Mouse (Mus musculus) myocyte (in vitro differentiated cells): Measurements from ENCODE around the gene Sqor. TPM values are rescaled to one million over a fixed set of nuclear protein-coding genes. Genes with fewer than 3 reads are reported as not detected.

ENCODE experiments used
- H3K27me3 ChIP-seq: one replicate; pipeline ENCODE4 v1.6.1; 2011; ENCODE audit not compliant: control insufficient read depth, insufficient read depth, insufficient read length
- H3K36me3 ChIP-seq: one replicate; pipeline ENCODE4 v1.6.1; 2011; ENCODE audit not compliant: control insufficient read depth, insufficient read depth
- H3K4me2 ChIP-seq: one replicate; pipeline ENCODE4 v1.6.1; 2011; ENCODE audit warnings: low read depth, control low read depth
- H3K4me3 ChIP-seq: one replicate; pipeline ENCODE4 v1.5.1; 2011; ENCODE audit warnings: mild to moderate bottlenecking, control low read depth, moderate library complexity
- H3K79me2 ChIP-seq: one replicate; pipeline ENCODE4 v1.6.1; 2011; ENCODE audit not compliant: control insufficient read depth, insufficient read depth
- H3ac ChIP-seq: one replicate; pipeline ENCODE4 v1.6.1; 2011; ENCODE audit not compliant: control insufficient read depth, insufficient read length
- CEBPB ChIP-seq: IDR thresholded peaks from 2 replicates; pipeline ENCODE4 v1.6.1; 2011; ENCODE audit warnings: mild to moderate bottlenecking, moderate library complexity; ENCODE audit not compliant: poor library complexity, insufficient read depth, severe bottlenecking
- E2F4 ChIP-seq: IDR thresholded peaks from one replicate; pipeline ENCODE4 v1.6.1; 2011; ENCODE audit warnings: mild to moderate bottlenecking, control low read depth, moderate library complexity; ENCODE audit not compliant: insufficient read depth
- MAX ChIP-seq: IDR thresholded peaks from one replicate; pipeline ENCODE4 v1.6.1; 2011; ENCODE audit warnings: low read depth, mild to moderate bottlenecking, control low read depth
- MYOD1 ChIP-seq, 3 experiments: IDR thresholded peaks; one replicate each; pipeline ENCODE4 v1.6.1; 2011; ENCODE audit warnings: control low read depth in 2 of 3, low read depth in 2 of 3, mild to moderate bottlenecking in 2 of 3, moderate library complexity in 1 of 3; ENCODE audit not compliant: insufficient read length in 2 of 3, control insufficient read depth in 1 of 3
- MYOG ChIP-seq, 3 experiments: IDR thresholded peaks; one replicate each; pipeline ENCODE4 v1.6.1; 2011; ENCODE audit warnings: control low read depth in 2 of 3, low read depth in 2 of 3, mild to moderate bottlenecking in 2 of 3; ENCODE audit not compliant: insufficient read length in 2 of 3, control insufficient read depth in 1 of 3, insufficient read depth in 1 of 3
- POLR2A ChIP-seq: IDR thresholded peaks from one replicate; pipeline ENCODE4 v1.6.1; 2011; ENCODE audit warnings: low read depth, mild to moderate bottlenecking, control low read depth, moderate library complexity; ENCODE audit not compliant: insufficient read length
- POLR2AphosphoS2 ChIP-seq: IDR thresholded peaks from one replicate; pipeline ENCODE4 v1.6.1; 2011; ENCODE audit warnings: low read depth, control low read depth; ENCODE audit not compliant: insufficient read length
- REST ChIP-seq: IDR thresholded peaks from one replicate; pipeline ENCODE4 v1.6.1; 2011; ENCODE audit warnings: mild to moderate bottlenecking, control low read depth, moderate library complexity; ENCODE audit not compliant: insufficient read depth, insufficient read length
- SRF ChIP-seq: IDR thresholded peaks from one replicate; pipeline ENCODE4 v1.6.1; 2011; ENCODE audit warnings: low read depth; ENCODE audit not compliant: control insufficient read depth, insufficient read length
- TCF12 ChIP-seq: IDR thresholded peaks from one replicate; pipeline ENCODE4 v1.6.1; 2011; ENCODE audit warnings: mild to moderate bottlenecking, control low read depth; ENCODE audit not compliant: poor library complexity, insufficient read depth, severe bottlenecking
- TCF3 ChIP-seq: IDR thresholded peaks from one replicate; pipeline ENCODE4 v1.6.1; 2011; ENCODE audit warnings: low read depth, control low read depth; ENCODE audit not compliant: insufficient read length
- USF1 ChIP-seq: IDR thresholded peaks from one replicate; pipeline ENCODE4 v1.6.1; 2011; ENCODE audit warnings: low read depth, mild to moderate bottlenecking, control low read depth, moderate library complexity
- polyA plus RNA-seq: library from polyadenylated mRNA; unstranded; fragments of >200 nt; fragmentation: generic; extraction: Trizol; gene quantifications from one replicate; pipeline ENCODE4 v1.2.1, GENCODE M21; 2012; ENCODE audit warnings: missing spikeins

The Sqor gene
- polyA plus RNA-seq, 1 experiment = 6.9 TPM

DNA sequence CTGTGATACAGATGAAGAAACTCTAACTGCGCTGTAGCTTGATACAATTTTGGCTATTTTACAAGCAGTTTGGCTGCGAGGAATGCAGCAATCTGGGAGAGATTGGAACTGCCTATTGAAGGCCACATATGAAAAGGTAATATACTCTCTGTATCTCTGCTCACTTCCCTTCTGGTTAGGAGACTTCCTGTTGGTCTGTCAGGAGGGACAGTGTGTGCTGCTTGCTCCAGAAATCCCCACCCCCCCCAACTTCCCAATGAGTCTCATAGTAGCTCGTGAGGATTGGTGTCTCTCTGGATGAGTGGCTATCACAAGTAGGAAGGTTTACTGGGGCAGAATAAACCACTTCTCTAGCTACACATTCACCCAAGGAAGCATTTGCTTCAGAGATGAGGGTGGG lies 2.0 kb upstream of the Sqor start:
- H3K4me2 ChIP-seq = no peak overlapping the region
- no peaks in the 10 kb centered on the region for H3K27me3 ChIP-seq
- TF ChIP-seq POLR2AphosphoS2 (no peak), TCF12 (no peak), CEBPB (no peak), MYOG (IDR thresholded peaks at IDR 0.05; ENCODE audit: control insufficient read depth in 1 of 3, insufficient read depth in 1 of 3, insufficient read length in 2 of 3, low read depth in 2 of 3) (no peak), POLR2A (no peak), TCF3 (no peak), MAX (no peak)
- H3K4me3 ChIP-seq = no peak overlapping the region
- no peak overlapping the region for H3ac ChIP-seq
- H3K79me2 ChIP-seq = no peaks in the 10 kb centered on the region
- H3K36me3 ChIP-seq = no peaks in the 10 kb centered on the region

DNA sequence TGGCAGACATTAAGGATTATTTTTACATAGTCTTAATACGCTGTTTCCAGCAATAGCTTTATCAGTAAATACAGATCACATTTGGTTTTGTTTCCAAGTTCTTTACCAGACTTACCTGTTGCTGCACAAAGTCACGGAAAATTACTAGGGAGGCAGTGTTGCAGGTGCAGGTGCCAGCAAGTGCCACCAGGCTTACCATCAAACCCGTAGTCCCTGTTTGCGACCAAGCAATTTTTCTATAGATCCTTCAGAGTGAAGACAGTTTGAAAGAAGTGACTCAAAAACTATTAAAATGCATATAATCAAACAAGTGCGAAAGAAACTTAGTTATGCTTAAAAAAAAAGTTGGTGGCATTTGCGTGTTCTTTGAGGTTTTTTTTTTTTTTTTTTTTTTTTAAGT lies 511 bp upstream of the Sqor start:
- peak overlapping the region; percentile 25 for H3K4me3 ChIP-seq
- no peak overlapping the region for H3ac ChIP-seq
- peak overlapping the region; percentile 75 for H3K4me2 ChIP-seq
- H3K27me3 ChIP-seq = no peaks in the 10 kb centered on the region
- no peaks in the 10 kb centered on the region for H3K36me3 ChIP-seq
- H3K79me2 ChIP-seq = no peaks in the 10 kb centered on the region
- TF ChIP-seq SRF = no peak
- no peak for TF ChIP-seq POLR2A
- no peak for TF ChIP-seq MYOG (IDR thresholded peaks at IDR 0.05; ENCODE audit: control insufficient read depth in 1 of 3, insufficient read depth in 1 of 3, insufficient read length in 2 of 3, low read depth in 2 of 3)
- TF ChIP-seq TCF3 = no peak
- no peak for TF ChIP-seq MYOD1 (IDR thresholded peaks at IDR 0.05; ENCODE audit: control insufficient read depth in 1 of 3, insufficient read length in 2 of 3, low read depth in 2 of 3)
- TF ChIP-seq REST = no peak
- TF ChIP-seq USF1 = no peak
- no peak for TF ChIP-seq CEBPB
- TF ChIP-seq POLR2AphosphoS2 = no peak
- no peak for TF ChIP-seq TCF12
- no peak for TF ChIP-seq E2F4
- TF ChIP-seq MAX = no peak

DNA sequence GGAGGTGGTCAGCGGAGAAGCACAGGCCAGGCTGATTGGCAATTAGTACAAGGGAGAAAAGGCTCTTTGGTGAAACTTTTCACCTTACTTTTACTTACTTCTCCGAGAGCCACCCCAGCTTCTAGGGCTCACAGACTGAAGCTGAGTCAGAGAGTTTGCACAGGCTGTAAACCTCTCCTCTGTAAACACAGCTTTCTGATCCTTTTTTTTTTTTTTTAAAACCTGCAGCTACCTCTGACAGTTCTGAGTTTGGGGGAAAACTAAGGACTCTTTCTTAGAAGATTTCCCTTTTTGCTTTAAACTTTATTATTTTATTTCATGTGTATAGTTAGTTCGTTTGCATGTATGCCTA lies 733 bp downstream of the Sqor start:
- no peaks in the 10 kb centered on the region for H3K36me3 ChIP-seq
- no peak for TF ChIP-seq MYOG (IDR thresholded peaks at IDR 0.05; ENCODE audit: control insufficient read depth in 1 of 3, insufficient read depth in 1 of 3, insufficient read length in 2 of 3, low read depth in 2 of 3)
- TF ChIP-seq MAX = no peak
- no peak for TF ChIP-seq POLR2A
- TF ChIP-seq SRF = no peak
- TF ChIP-seq TCF3 = no peak
- TF ChIP-seq CEBPB = no peak
- TF ChIP-seq USF1 = no peak
- no peak for TF ChIP-seq POLR2AphosphoS2
- TF ChIP-seq REST = no peak
- TF ChIP-seq TCF12 = no peak
- TF ChIP-seq E2F4 = no peak
- TF ChIP-seq MYOD1 (IDR thresholded peaks at IDR 0.05; ENCODE audit: control insufficient read depth in 1 of 3, insufficient read length in 2 of 3, low read depth in 2 of 3) = no peak
- H3K27me3 ChIP-seq = no peaks in the 10 kb centered on the region
- peak overlapping the region; percentile 75 for H3K4me2 ChIP-seq
- H3K4me3 ChIP-seq = peak overlapping the region; percentile 25
- no peaks in the 10 kb centered on the region for H3K79me2 ChIP-seq
- no peak overlapping the region for H3ac ChIP-seq

DNA sequence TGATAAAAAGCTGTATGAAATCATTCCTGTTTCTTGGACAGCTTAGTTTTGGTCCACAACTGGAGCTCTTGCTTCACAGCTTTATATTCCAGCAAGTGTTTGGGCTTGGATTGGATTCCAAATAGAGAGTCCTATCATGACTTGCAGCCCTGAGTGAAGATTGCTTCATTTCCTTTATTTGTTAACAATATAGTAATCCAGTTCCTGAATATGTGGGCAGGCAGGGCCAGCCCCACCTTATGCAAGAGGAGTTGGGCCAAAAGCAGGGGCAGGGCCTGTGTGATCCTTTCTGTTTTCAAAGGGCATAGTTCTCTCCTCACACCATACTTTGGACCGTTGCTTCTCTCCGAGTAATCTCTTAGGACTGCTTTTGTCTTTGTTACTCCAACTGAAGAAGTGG lies 6.0 kb downstream of the Sqor start:
- Histone ChIP-seq H3K79me2 (no peaks in the 10 kb centered on the region), H3K4me3 (no peak overlapping the region), H3K27me3 (no peaks in the 10 kb centered on the region), H3K36me3 (no peaks in the 10 kb centered on the region), H3K4me2 (no peak overlapping the region), H3ac (no peak overlapping the region)
- TF ChIP-seq REST = no peak

DNA sequence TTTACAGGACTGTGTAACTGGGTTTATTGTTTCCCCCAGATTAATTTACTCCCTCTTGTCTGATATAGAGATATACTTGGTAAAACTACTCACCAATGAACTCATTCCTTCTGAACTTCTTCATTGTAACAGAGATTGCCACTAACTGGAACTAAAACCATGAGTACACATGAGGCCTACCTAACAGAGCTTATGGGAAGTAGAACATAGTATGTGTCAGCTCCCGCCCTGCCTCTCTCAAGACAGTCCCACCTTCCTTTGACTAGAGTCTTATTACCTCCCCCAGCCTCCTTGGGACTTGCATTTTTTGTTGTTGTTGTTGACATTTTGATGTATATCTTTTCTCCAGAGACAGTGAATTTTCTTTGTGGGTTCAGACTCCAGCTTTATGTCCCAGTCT lies 7.9 kb downstream of the Sqor start:
- H3K27me3 ChIP-seq = no peaks in the 10 kb centered on the region
- no peak for TF ChIP-seq MYOG (IDR thresholded peaks at IDR 0.05; ENCODE audit: control insufficient read depth in 1 of 3, insufficient read depth in 1 of 3, insufficient read length in 2 of 3, low read depth in 2 of 3)
- TF ChIP-seq POLR2A = no peak
- no peak for TF ChIP-seq TCF12
- no peak for TF ChIP-seq CEBPB
- no peak for TF ChIP-seq E2F4
- no peak for TF ChIP-seq POLR2AphosphoS2
- TF ChIP-seq USF1 = no peak
- TF ChIP-seq SRF = no peak
- no peak for TF ChIP-seq TCF3
- TF ChIP-seq REST = no peak
- TF ChIP-seq MAX = no peak
- no peak for TF ChIP-seq MYOD1 (IDR thresholded peaks at IDR 0.05; ENCODE audit: control insufficient read depth in 1 of 3, insufficient read length in 2 of 3, low read depth in 2 of 3)
- no peak overlapping the region for H3K4me3 ChIP-seq
- no peak overlapping the region for H3ac ChIP-seq
- H3K4me2 ChIP-seq = no peak overlapping the region
- H3K79me2 ChIP-seq = no peaks in the 10 kb centered on the region
- no peaks in the 10 kb centered on the region for H3K36me3 ChIP-seq

DNA sequence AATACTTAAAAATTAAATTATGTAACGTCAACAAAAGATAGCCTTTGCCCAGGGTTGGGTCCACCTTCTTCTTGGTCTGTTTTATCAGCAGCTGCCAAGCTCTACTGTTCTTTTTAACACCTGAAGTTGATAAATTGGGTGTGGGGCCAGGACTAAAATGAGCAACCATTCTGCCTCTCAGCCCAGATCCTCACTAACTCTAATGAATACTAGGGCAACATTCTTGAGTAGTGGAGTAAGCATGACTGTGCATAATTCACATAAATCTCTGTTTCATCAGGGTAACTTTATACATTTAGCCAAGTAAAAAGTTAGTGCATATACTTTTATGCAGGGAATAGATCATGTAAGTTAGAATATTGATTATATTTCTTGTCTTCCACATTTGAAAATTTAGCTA lies 10.5 kb downstream of the Sqor start:
- TF ChIP-seq E2F4 = no peak
- no peak for TF ChIP-seq TCF12
- TF ChIP-seq MAX = no peak
- no peak for TF ChIP-seq CEBPB
- no peak for TF ChIP-seq POLR2A
- no peak for TF ChIP-seq MYOG (IDR thresholded peaks at IDR 0.05; ENCODE audit: control insufficient read depth in 1 of 3, insufficient read depth in 1 of 3, insufficient read length in 2 of 3, low read depth in 2 of 3)
- no peak for TF ChIP-seq REST
- no peak for TF ChIP-seq TCF3
- no peak for TF ChIP-seq USF1
- TF ChIP-seq POLR2AphosphoS2 = no peak
- no peak for TF ChIP-seq MYOD1 (IDR thresholded peaks at IDR 0.05; ENCODE audit: control insufficient read depth in 1 of 3, insufficient read length in 2 of 3, low read depth in 2 of 3)
- TF ChIP-seq SRF = no peak

More for the DNA sequence above, 10.5 kb downstream of the Sqor start:
- no peak overlapping the region for H3ac ChIP-seq
- no peaks in the 10 kb centered on the region for H3K79me2 ChIP-seq
- no peaks in the 10 kb centered on the region for H3K36me3 ChIP-seq
- H3K27me3 ChIP-seq = no peaks in the 10 kb centered on the region
- no peak overlapping the region for H3K4me3 ChIP-seq
- H3K4me2 ChIP-seq = no peak overlapping the region
